Mouse (Mus musculus) kidney, adult 11 months (tissue): ENCODE measurements around the gene Zdhhc15.
"Not testable (repeated sequence)": the region's sequence is repeated elsewhere in the genome, so short reads cannot be mapped to it uniquely, and the experiment has no call there.

Source experiments
- DNase-seq: peaks from one replicate; pipeline ENCODE4 v3.0.0; 2022

Gene Zdhhc15

GRCm38 (mm10) chrX:104670757-104671549 lies at the start of gene Zdhhc15:
Zdhhc15 (minus strand) TSS chrX:104671064.
- DNase-seq: peak; percentile 30

GRCm38 (mm10) chrX:104707935-104708334 lies 37.1 kb upstream of the Zdhhc15 start:
- DNase-seq: no peak

GRCm38 (mm10) chrX:104669850-104670756 lies 761 bp downstream of the Zdhhc15 start:
- DNase-seq: no peak

- no peak for DNase-seq
Observed at GRCm38 (mm10) chrX:104656976-104657375, 13.9 kb downstream of the Zdhhc15 start.

- DNase-seq: no peak
Observed at GRCm38 (mm10) chrX:104612531-104612930, 58.3 kb downstream of the Zdhhc15 start.

GRCm38 (mm10) chrX:104603738-104604430 lies 67.0 kb downstream of the Zdhhc15 start:
- DNase-seq: not testable (repeated sequence)

GRCm38 (mm10) chrX:104602168-104602859 lies 68.5 kb downstream of the Zdhhc15 start:
- not testable (repeated sequence) for DNase-seq

- DNase-seq: no peak
Observed at GRCm38 (mm10) chrX:104573946-104574345, 96.9 kb downstream of the Zdhhc15 start.

GRCm38 (mm10) chrX:104567497-104567896 lies 103.4 kb downstream of the Zdhhc15 start:
- no peak for DNase-seq

- no peak for DNase-seq
Observed at GRCm38 (mm10) chrX:104545283-104545682, 125.6 kb downstream of the Zdhhc15 start.

GRCm38 (mm10) chrX:104543919-104544595 lies 126.8 kb downstream of the Zdhhc15 start:
- DNase-seq: no peak

GRCm38 (mm10) chrX:104542635-104543034 lies 128.2 kb downstream of the Zdhhc15 start:
- DNase-seq: no peak

GRCm38 (mm10) chrX:104501765-104502164 lies 169.1 kb downstream of the Zdhhc15 start:
- DNase-seq: no peak

GRCm38 (mm10) chrX:104489626-104490355 lies 181.1 kb downstream of the Zdhhc15 start:
- DNase-seq: no peak

- no peak for DNase-seq
Observed at GRCm38 (mm10) chrX:104488870-104489467, 181.9 kb downstream of the Zdhhc15 start.

GRCm38 (mm10) chrX:104488036-104488435 lies 182.8 kb downstream of the Zdhhc15 start:
- no peak for DNase-seq
